Mouse (Mus musculus) adrenal gland, postnatal 14 days (tissue): Measurements from ENCODE around the gene Adgrg6. TPM values are rescaled to one million over a fixed set of nuclear protein-coding genes. Genes with fewer than 3 reads are reported as not detected.
A peak's percentile ranks its signal among the peaks of the same experiment; 100 is the strongest.

Experiments
- DNase-seq: peaks from one replicate; pipeline ENCODE4 v3.0.0; 2021; ENCODE audit warnings: mixed read lengths
- total RNA-seq: library from RNA; stranded (reverse); gene quantifications from 2 replicates; pipeline ENCODE4 v1.2.3, GENCODE M21; 2021

Gene Adgrg6
- total RNA-seq, 1 experiment from 2014 or later = 2.2 TPM

- peak; percentile 67 for DNase-seq
These were observed 154.3 kb downstream of the Adgrg6 start for GRCm38 (mm10) chr10:14391025-14391639.

DNA sequence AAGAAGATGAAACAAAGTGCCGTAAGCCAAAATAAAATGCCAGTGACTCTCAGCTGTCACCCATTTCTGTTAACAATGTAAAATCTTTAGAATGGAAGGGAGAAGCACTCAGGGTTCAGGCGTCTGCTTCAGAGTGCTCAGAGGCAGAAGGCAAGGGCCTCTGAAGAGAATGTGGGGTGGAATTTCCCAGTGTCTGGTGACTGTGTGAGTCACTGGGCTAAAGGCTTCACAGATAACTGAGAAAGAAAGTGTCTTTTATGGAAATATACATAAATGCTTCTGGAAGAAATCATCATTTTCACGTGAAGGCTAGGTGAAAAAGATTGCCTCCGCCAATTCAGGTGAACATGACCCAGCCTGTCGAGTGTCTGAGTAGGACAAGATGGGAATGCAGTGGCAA, 159.9 kb downstream of the Adgrg6 start:
- DNase-seq = no peak

- DNase-seq = no peak
These were observed 180.3 kb downstream of the Adgrg6 start for GRCm38 (mm10) chr10:14365065-14365589.

GRCm38 (mm10) chr10:14363226-14363625, 182.2 kb downstream of the Adgrg6 start:
- no peak for DNase-seq

DNA sequence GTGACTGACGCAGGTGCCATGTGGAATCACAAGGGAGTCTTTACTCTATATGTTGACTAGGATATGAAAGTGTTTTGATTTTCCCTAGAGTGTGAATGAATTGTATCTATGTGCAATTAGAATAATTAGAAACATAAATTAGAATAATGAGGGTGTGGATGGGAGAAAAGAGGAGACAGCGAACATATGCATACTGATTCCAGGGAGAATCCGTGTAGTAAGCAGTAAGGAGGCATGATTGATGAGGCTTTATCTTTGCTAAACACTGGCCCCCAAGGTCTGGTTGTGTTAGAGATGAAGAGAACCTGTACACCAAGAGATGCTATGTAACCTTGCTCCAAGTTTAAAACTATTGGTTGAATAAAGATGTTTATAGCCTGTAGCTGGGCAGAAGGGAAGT, 187.2 kb downstream of the Adgrg6 start:
- DNase-seq = no peak

Other genes starting within 250 kb of the Adgrg6 start
- 50.8 and 66.0 TPM in 2 replicates for gene Vta1, start 159.9 kb upstream of the Adgrg6 start, total RNA-seq
- gene Nmbr, start 159.9 kb upstream of the Adgrg6 start, total RNA-seq = not detected in 2 replicates
- gene Gje1, start 172.6 kb upstream of the Adgrg6 start, total RNA-seq = not detected in 2 replicates